Mouse (Mus musculus) frontal cortex, adult (tissue): Measurements from ENCODE around the gene Capn6.
A peak's percentile ranks its signal among the peaks of the same experiment; 100 is the strongest.

Experiments
- ATAC-seq: cut with Nextera tagmentation; 2 replicates; pipeline ENCODE4 v1.9.2; 2017; ENCODE audit warnings: mild to moderate bottlenecking, moderate library complexity, mixed read lengths; ENCODE audit not compliant: low TSS enrichment

Capn6 gene

DNA sequence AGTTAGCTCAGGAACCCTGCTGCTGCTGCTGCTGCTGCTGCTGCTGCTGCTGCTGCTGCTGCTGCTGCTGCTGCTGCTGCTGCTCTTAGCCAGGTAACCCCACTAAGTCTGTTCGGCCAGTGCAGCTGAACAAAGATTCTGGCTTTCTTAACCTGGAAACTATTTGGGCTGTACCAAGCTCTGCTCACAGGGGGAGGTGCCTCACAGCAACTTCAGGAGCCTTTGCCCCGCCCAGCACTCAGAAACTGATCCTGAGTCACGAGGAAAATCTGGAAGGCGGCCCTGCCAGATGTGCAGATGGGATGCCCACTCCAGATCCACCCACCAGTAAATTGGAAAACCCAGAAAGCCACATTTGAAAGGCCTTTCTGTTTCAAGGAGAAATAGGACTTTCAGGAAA lies at the start of gene Capn6:
Gene Capn6 (minus strand): TSS at position 203 of the 400 bp plus-strand sequence.
- no peak for ATAC-seq

DNA sequence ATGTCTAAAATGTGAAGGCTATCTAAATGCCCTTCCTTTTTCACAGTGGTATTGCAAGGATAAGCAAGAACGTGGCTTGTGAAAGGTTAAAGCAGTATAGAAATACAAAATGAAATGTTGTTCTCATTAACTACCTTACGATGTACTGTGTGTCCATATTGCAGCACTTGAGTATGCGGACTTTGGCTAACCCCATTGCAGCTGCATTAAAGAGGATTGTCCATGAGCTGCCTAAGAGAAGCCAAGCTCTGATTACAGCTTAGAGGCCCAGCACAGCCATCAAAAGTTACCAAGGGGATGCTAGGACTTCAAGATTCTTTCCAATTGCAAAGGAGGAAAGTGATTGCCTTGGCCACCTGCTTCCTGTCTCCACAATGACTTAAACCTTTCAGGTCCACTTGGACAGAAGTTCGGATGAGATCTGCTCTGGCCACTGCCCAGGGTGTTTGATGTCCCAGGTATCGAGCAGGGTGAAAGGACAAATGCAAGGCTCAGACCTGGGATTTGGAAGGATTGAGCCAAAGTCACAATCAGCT lies 40.0 kb upstream of the Capn6 start:
- ATAC-seq = no peak

DNA sequence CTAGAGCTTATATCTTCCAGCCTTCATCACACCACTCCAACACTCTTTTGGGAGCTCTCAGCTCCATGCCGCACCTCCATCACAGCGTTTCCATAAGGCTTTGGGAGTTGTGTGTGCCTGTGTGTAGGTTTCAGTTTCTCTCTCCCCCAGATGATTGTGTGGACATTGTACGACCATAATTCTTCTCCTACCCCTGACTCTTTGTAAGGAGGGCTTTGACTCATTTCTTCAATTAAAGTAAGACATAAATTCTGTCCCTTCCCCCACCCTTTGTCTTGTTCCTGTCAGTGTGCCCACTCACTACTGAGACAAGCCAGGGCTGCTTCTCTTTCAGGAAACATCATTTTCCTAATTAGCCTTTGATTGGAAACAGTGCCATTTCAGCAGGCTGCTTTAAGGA lies 24.1 kb upstream of the Capn6 start:
- no peak for ATAC-seq

DNA sequence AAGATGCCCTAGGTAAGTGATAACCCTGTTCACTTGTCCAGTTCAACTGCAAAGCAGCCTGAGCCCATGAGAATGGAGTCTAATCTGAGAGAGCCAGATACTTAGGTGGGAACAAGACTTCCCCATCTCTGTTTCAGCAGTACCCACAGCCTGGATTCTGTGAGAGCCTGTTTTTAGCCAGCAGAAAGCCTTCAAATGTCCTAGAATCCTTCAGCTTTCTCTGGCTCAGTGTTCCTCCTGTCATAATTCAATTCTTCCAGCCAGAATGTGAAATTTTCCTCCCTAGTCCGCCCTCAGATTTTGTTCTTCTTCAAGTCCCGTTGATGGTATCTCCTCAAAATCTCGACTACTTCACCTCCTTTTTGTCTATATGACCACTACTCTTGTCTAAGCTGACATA lies 22.8 kb upstream of the Capn6 start:
- ATAC-seq = peak; percentile 84

DNA sequence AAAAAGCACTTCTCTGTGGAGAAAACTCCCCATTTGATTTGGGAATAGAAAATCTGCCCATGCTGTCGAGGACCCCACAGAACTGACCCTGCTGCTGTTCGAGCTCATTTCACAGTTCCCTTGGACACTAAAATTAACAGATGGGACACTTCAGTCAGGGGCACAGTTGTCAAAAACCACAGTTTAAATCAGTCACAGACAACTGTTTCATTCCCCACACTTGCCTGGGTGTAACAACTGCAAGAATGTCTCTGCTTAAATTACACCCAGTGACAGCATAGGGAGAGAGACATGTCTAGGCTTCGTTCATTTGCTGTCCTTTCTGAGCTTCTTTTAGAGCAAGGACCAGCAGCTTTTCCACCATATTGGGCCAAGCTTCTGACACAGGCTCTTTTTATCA lies 19.4 kb upstream of the Capn6 start:
- peak; percentile 80 for ATAC-seq

DNA sequence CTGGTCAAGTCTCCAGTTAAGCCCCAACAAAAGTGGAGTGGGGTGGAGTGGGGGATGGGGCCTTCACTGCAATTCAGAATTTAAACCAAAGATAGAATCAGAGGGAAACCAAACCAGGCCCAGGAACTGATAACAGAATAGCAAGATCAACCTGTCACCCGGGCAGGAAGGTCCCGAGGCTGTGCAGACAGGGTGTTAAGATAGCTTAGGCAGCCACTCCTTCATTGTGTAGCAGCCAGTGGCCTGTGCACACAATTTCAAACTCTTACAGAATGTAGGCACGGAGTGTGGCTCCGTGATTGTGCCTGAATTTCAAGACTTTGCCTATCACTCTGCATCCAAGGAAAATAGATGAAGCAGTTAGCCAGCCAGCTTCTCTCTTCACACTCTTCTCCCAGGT lies 693 bp downstream of the Capn6 start:
- no peak for ATAC-seq

DNA sequence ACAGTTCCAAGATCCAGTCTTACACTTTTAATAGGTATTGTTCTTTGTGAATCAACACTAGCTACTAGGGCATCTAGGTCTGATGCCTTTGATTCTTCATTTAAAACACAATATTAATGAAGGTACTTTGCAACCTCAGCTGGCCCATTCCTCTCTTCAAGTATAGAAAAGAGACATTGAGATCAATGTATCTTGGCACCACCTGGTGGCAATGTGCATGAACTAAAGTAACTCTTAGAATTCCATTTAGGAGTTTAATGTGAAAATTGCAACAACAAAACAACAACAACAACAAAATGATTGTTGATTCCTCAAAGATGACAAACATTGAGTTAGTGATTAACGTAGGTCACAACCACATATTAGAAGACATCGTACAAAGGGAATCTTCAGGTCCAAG lies 8.3 kb downstream of the Capn6 start:
- ATAC-seq = no peak

DNA sequence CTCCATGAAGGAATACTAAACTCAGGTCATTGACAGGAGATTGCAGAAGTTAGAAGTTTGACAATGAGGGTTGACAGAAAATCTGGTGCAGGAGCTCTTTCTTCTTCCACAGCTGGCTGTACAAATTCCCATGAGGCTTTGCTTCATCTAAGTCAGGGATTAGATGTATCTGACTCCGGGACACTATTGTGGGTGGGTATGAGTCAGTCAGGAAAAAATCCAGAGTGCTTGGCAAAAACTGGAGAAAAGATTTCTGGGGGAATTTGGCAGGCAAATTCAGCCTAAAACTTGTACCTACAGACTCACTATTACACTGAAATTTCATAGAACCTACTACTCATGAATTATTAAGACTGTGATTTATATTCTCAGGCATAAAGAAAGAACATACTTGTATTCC lies 11.3 kb downstream of the Capn6 start:
- ATAC-seq = peak; percentile 52

DNA sequence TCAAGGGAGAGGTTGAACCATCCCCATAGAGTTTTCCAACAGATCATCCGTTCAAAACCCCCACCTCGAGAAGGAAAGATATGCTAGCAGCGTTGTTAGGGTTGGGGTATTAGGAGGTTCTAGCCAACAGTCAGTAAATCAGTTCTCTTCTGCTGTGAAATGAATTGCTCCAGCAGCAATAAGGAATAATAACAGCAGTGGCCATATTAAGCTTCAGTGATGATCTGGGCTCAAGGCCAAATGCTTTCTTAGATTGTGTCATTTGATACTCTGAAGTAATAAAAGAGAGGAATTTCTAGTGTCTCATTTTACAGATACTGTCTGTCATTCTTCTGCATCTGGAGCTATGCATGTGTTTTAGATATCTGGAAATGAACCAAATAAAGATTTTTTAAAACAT lies 64.7 kb downstream of the Capn6 start:
- no peak for ATAC-seq
